Mouse (Mus musculus): ENCODE results near the gene Ugt1a7c. TPM values are rescaled to one million over a fixed set of nuclear protein-coding genes. Genes with fewer than 3 reads are reported as not detected.
"Not testable (repeated sequence)": the region's sequence is repeated elsewhere in the genome, so short reads cannot be mapped to it uniquely, and the experiment has no call there.

Ugt1a7c gene
- polyA plus RNA-seq, 1 experiment from 2014 or later = 0.39 TPM

DNA sequence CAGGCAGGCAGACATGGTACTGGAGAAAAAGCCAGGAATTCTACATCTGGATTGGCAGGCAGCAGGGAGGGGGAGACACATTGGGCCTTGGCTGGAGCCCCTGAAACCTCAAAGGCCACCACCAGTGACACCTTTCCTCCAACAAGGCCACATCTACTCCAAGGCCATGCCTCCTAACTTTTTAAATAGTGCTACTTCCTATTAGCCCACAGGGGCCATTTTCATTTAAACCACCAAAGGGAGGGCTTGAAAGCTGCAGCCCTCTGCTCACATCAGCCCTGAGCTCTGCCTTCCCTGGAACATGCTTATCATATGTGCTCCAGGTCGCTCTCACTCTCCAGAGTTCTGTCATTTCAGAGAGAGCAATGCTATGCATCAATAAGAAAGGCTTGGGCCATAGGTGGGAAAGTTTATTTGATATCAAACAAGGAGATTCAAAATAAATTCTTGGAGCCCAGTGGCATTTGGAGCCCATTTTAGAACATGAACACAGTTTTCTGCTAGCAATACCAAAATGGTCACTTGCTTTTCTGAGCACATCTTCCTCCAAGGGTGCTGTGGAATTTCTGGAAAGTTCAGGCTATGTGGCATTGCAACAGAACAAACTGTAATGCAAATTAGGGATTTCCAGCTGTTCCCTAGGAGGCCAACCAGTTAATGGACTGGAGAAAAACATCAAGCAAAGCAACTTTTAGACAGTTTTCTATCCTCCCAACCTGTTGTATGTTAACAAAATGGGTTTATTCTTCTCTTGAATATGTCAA is 10.0 kb downstream of the Ugt1a7c start:
- 63% methylated on average over 1 of the region's 1 CpGs for WGBS (ENCODE audit: insufficient replicate concordance)
- Histone ChIP-seq H3K9me3 (replicated peaks; ENCODE audit: control insufficient read depth, low read length) (no peaks in the 10 kb centered on the region), H3K9ac (ENCODE audit: low read depth, low read length) (no peak overlapping the region), H3K36me3 (ENCODE audit: control insufficient read depth, insufficient read depth, low read length) (no peaks in the 10 kb centered on the region), H3K4me3 (ENCODE audit: low read depth, low read length) (no peak overlapping the region), H3K27me3 (ENCODE audit: control insufficient read depth, insufficient read depth, low read length) (no peaks in the 10 kb centered on the region), H3K27ac (ENCODE audit: low read depth, low read length) (no peak overlapping the region), H3K4me2 (no peak overlapping the region), H3K4me1 (ENCODE audit: control insufficient read depth, insufficient read depth, low read length) (no peaks in the 10 kb centered on the region)
- no peak for ATAC-seq (replicated peaks; ENCODE audit: insufficient number of reproducible peaks, low FRiP score, low TSS enrichment)

DNA sequence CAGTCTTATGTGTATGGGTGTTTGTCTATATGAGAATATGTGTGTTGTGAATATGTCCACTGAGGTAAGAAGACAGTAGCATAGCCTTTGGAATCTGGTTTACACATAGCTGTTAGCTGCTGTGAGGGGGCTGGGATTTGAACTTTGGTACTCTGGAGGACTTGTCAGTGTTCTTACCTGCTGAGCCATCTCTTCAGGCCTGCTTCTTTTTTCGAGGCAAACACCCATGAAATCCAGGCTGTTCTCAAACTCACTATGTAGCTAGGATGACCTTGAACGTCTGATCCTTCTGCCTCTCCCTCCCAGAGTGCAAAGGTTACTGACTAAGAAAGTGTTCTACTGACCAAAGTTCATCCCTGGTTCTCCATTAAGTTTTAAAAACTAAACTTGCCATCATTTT is 10.8 kb downstream of the Ugt1a7c start:
- Histone ChIP-seq H3K9me3 (replicated peaks; ENCODE audit: control insufficient read depth, low read length) (no peaks in the 10 kb centered on the region), H3K36me3 (ENCODE audit: control insufficient read depth, insufficient read depth, low read length) (no peaks in the 10 kb centered on the region), H3K27me3 (ENCODE audit: control insufficient read depth, insufficient read depth, low read length) (no peaks in the 10 kb centered on the region), H3K27ac (ENCODE audit: low read depth, low read length) (no peak overlapping the region), H3K9ac (ENCODE audit: low read depth, low read length) (no peak overlapping the region), H3K4me2 (no peak overlapping the region), H3K4me3 (ENCODE audit: low read depth, low read length) (no peak overlapping the region), H3K4me1 (ENCODE audit: control insufficient read depth, insufficient read depth, low read length) (no peaks in the 10 kb centered on the region)
- ATAC-seq (replicated peaks; ENCODE audit: insufficient number of reproducible peaks, low FRiP score, low TSS enrichment) = no peak
- WGBS (ENCODE audit: insufficient replicate concordance) = 49% methylated on average over 2 of the region's 2 CpGs

DNA sequence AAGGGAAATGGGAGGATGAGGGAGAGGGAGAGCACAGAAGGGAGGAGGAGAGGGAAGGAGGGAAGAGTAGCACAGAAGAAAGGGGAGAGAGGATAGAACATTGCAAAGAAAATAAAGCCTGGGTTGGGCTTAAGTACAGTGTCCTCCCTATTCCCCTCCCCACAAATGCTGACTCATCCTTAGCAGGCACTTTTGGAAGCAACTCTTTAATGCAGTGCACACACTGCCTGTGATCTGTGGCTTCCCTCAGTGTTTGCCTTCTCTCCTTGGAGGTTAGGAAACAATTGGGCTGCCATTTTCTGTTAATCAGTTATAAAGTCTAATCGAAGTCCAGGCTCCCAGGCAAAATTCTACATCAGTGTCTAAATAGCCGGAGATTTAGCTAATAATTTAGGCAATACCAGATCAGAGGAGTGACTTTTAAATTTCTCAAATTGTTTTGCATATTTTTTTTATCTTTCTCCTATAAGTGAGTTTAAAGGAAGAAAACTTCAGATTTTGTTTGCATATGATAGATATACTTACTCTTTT is 14.2 kb downstream of the Ugt1a7c start:
- not testable (repeated sequence) for H3K4me3 ChIP-seq (ENCODE audit: low read depth, low read length); H3K27ac ChIP-seq (ENCODE audit: low read depth, low read length); H3K9ac ChIP-seq (ENCODE audit: low read depth, low read length); H3K27me3 ChIP-seq (ENCODE audit: control insufficient read depth, insufficient read depth, low read length); H3K4me2 ChIP-seq; H3K4me1 ChIP-seq (ENCODE audit: control insufficient read depth, insufficient read depth, low read length); H3K9me3 ChIP-seq (replicated peaks; ENCODE audit: control insufficient read depth, low read length); H3K36me3 ChIP-seq (ENCODE audit: control insufficient read depth, insufficient read depth, low read length)
- 76% methylated on average over 2 of the region's 2 CpGs for WGBS (ENCODE audit: insufficient replicate concordance)
- ATAC-seq (replicated peaks; ENCODE audit: insufficient number of reproducible peaks, low FRiP score, low TSS enrichment) = peak; percentile 77; the same call in 1 of the 2 replicates

DNA sequence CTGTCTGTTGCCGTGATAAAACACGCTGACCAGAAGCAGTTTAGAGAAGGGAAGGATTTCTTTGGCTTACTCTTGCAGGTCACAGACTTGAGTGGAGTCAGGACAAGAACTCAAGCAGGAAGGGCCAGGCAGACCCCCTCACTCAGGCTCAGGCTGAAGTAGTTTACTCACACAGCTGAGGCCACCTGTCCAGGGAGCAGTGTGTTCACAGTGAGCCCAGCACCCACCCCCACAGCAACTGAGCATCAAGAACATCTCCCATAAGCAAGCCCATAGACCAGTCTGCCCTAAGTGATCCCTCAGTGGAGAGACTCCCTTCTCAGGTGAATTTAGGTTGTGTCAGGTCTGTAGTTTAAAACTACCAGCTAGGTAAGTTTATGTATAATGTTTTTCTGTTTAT is 14.7 kb downstream of the Ugt1a7c start:
- H3K9ac ChIP-seq (ENCODE audit: low read depth, low read length); H3K27ac ChIP-seq (ENCODE audit: low read depth, low read length); H3K27me3 ChIP-seq (ENCODE audit: control insufficient read depth, insufficient read depth, low read length); H3K4me1 ChIP-seq (ENCODE audit: control insufficient read depth, insufficient read depth, low read length); H3K4me2 ChIP-seq; H3K9me3 ChIP-seq (replicated peaks; ENCODE audit: control insufficient read depth, low read length); H3K36me3 ChIP-seq (ENCODE audit: control insufficient read depth, insufficient read depth, low read length); ATAC-seq (replicated peaks; ENCODE audit: insufficient number of reproducible peaks, low FRiP score, low TSS enrichment); H3K4me3 ChIP-seq (ENCODE audit: low read depth, low read length): not testable (repeated sequence)
- WGBS (ENCODE audit: insufficient replicate concordance) = 71% methylated on average over 2 of the region's 2 CpGs

DNA sequence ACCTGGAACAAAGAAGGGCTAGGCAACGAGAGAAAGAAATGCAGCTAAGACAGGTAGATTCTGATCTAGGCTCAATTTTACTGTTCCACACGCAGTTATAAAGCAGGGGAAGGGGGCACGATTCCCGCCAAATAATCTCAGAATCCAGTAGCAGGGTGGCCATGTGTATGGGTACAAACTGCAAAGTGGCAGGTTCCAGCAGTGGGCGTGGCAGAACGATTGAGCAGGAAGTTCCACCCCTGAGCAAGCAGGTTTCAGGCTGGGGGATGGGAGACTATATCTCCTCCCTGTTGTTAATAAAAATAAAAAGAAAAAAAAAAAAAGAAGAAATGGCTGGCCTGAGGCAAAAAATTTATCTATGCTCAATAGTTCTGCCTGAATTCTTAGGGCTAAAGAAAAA is 17.9 kb downstream of the Ugt1a7c start:
- H3K27ac ChIP-seq (ENCODE audit: low read depth, low read length) = not testable (repeated sequence)

DNA sequence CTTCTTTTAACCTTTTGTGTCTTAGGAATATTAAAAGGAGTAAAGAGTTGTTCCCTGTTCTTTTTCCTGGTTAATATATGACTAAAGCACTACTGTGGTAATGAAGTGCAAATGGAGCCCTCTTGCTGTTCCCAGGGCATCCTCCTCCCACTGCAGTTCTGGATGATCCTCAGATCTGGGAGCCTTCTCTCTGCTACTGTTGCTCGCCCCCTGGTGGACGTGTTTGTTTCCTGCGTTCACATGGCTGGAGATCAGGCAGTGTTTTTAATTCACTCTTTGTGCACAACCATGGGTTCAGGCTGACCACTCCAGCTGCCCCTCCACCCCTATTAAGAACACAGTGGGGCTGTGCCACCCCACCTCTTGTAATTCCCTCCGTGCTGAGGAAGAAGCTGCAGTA is 25.7 kb downstream of the Ugt1a7c start:
- H3K4me1 ChIP-seq (ENCODE audit: control insufficient read depth, insufficient read depth, low read length); H3K36me3 ChIP-seq (ENCODE audit: control insufficient read depth, insufficient read depth, low read length); H3K9me3 ChIP-seq (replicated peaks; ENCODE audit: control insufficient read depth, low read length); H3K27me3 ChIP-seq (ENCODE audit: control insufficient read depth, insufficient read depth, low read length); H3K4me3 ChIP-seq (ENCODE audit: low read depth, low read length); H3K27ac ChIP-seq (ENCODE audit: low read depth, low read length); ATAC-seq (replicated peaks; ENCODE audit: insufficient number of reproducible peaks, low FRiP score, low TSS enrichment); H3K9ac ChIP-seq (ENCODE audit: low read depth, low read length); H3K4me2 ChIP-seq: not testable (repeated sequence)
- 6% methylated on average over 4 of the region's 4 CpGs for WGBS (ENCODE audit: insufficient replicate concordance)

More for the DNA sequence above, 17.9 kb downstream of the Ugt1a7c start:
- not testable (repeated sequence) for H3K4me2 ChIP-seq; ATAC-seq (replicated peaks; ENCODE audit: insufficient number of reproducible peaks, low FRiP score, low TSS enrichment); H3K9me3 ChIP-seq (replicated peaks; ENCODE audit: control insufficient read depth, low read length); H3K9ac ChIP-seq (ENCODE audit: low read depth, low read length); H3K36me3 ChIP-seq (ENCODE audit: control insufficient read depth, insufficient read depth, low read length); H3K4me1 ChIP-seq (ENCODE audit: control insufficient read depth, insufficient read depth, low read length); H3K4me3 ChIP-seq (ENCODE audit: low read depth, low read length); H3K27me3 ChIP-seq (ENCODE audit: control insufficient read depth, insufficient read depth, low read length)
- WGBS (ENCODE audit: insufficient replicate concordance) = 89% methylated on average over 6 of the region's 6 CpGs

DNA sequence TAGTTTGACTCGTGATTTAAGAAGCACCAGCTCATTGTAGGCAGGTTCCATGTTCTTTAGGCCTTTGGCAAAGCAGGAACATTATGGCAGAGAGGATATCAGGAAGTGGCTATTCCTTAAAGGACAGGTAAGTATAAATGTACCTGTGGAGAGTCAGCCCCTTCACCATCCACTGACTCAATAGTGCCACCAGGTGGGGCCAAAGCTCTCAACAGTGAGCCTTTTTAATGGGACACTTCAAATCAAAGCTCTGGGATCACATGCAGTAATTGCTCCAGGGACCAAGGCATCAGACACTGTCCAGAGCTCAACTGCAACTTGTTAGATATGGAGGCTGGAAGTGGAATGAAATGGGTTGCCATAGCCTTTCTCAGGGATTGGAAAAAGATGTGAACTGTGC is 26.7 kb downstream of the Ugt1a7c start:
- no CpG with 5 or more reads among the region's 1 CpGs for WGBS (ENCODE audit: insufficient replicate concordance)
- H3K9me3 ChIP-seq (replicated peaks; ENCODE audit: control insufficient read depth, low read length); H3K27ac ChIP-seq (ENCODE audit: low read depth, low read length); H3K4me2 ChIP-seq; H3K27me3 ChIP-seq (ENCODE audit: control insufficient read depth, insufficient read depth, low read length); H3K9ac ChIP-seq (ENCODE audit: low read depth, low read length); H3K4me1 ChIP-seq (ENCODE audit: control insufficient read depth, insufficient read depth, low read length); H3K4me3 ChIP-seq (ENCODE audit: low read depth, low read length); H3K36me3 ChIP-seq (ENCODE audit: control insufficient read depth, insufficient read depth, low read length); ATAC-seq (replicated peaks; ENCODE audit: insufficient number of reproducible peaks, low FRiP score, low TSS enrichment): not testable (repeated sequence)

DNA sequence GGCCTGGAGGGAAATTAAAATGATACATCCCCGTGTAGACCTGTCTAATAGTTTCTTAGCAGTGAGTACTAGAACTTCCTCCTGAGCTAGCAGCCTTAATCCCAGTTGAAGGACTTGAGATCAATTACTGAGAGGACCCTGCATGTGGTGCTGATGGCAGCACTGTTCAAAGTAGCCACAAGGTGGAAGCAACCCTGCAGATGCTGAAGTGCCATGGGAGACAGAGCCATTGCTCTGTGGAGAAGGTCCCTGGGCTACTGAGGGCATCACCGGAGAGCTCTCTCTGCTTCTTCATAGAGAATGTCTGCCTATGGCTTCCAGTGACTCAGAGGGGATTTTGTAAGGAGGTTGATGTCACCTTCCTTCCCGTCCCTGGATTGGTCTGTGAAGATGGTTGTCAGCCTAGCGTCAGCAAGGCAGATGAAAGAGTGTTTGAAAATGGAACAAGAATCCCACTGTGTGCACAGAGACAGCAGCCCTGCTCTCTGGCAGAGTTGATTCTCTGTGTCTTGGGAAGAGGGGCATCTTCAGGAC is 31.0 kb downstream of the Ugt1a7c start:
- not testable (repeated sequence) for ATAC-seq (replicated peaks; ENCODE audit: insufficient number of reproducible peaks, low FRiP score, low TSS enrichment)
- 64% methylated on average over 4 of the region's 4 CpGs for WGBS (ENCODE audit: insufficient replicate concordance)

DNA sequence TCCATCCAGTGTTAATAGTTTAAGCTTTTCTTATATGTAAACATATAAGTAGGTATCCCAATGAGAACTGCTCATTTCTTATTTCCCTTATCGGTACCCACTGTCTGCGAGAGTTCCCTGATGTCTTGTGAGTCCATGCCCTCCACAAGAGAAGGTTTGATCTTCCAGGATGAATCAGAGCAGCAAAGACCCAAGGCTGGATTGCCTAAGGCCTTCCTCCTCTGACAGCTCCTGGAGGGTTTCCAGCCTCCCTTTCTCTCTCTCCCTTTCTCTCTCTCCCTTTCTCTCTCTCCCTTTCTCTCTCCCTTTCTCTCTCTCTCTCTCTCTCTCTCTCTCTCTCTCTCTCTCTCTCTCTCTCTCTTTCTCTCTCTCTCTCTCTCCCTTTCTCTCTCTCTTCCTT is 34.2 kb downstream of the Ugt1a7c start:
- not testable (repeated sequence) for H3K9me3 ChIP-seq (replicated peaks; ENCODE audit: control insufficient read depth, low read length); ATAC-seq (replicated peaks; ENCODE audit: insufficient number of reproducible peaks, low FRiP score, low TSS enrichment); H3K36me3 ChIP-seq (ENCODE audit: control insufficient read depth, insufficient read depth, low read length); H3K4me1 ChIP-seq (ENCODE audit: control insufficient read depth, insufficient read depth, low read length); H3K4me3 ChIP-seq (ENCODE audit: low read depth, low read length); H3K4me2 ChIP-seq; H3K9ac ChIP-seq (ENCODE audit: low read depth, low read length); H3K27me3 ChIP-seq (ENCODE audit: control insufficient read depth, insufficient read depth, low read length); H3K27ac ChIP-seq (ENCODE audit: low read depth, low read length)
- 82% methylated on average over 2 of the region's 2 CpGs for WGBS (ENCODE audit: insufficient replicate concordance)

More for the DNA sequence above, 31.0 kb downstream of the Ugt1a7c start:
- H3K9me3 ChIP-seq (replicated peaks; ENCODE audit: control insufficient read depth, low read length); H3K27ac ChIP-seq (ENCODE audit: low read depth, low read length); H3K4me3 ChIP-seq (ENCODE audit: low read depth, low read length); H3K4me1 ChIP-seq (ENCODE audit: control insufficient read depth, insufficient read depth, low read length); H3K9ac ChIP-seq (ENCODE audit: low read depth, low read length); H3K36me3 ChIP-seq (ENCODE audit: control insufficient read depth, insufficient read depth, low read length); H3K27me3 ChIP-seq (ENCODE audit: control insufficient read depth, insufficient read depth, low read length); H3K4me2 ChIP-seq: not testable (repeated sequence)
